Mouse (Mus musculus) MEL (cell line): Measurements from ENCODE around the gene Dand5. TPM values are rescaled to one million over a fixed set of nuclear protein-coding genes. Genes with fewer than 3 reads are reported as not detected.

ENCODE experiments used
- DNase-seq: peaks from one replicate; pipeline ENCODE4 v3.0.0; 2011; ENCODE audit warnings: low read depth, low spot score
- H3K27ac ChIP-seq: 2 replicates; pipeline ENCODE4 v1.5.1; 2012; ENCODE audit warnings: low read depth, mild to moderate bottlenecking, control low read depth, low read length, moderate library complexity; ENCODE audit not compliant: control insufficient read depth
- H3K27me3 ChIP-seq, 2 experiments: fragments of 150-350 bp in 1 of 2; sonication (generic) in 1 of 2; 2 replicates each; pipeline ENCODE4 v1.6.1; 2012; ENCODE audit warnings: low read length in 2 of 2, mild to moderate bottlenecking in 2 of 2, improper control_type of control experiment in 1 of 2, moderate library complexity in 1 of 2; ENCODE audit not compliant: insufficient read depth in 2 of 2, control insufficient read depth in 1 of 2
- H3K36me3 ChIP-seq, 2 experiments: 2 replicates each; pipeline ENCODE4 v1.6.1; 2012 to 2014; ENCODE audit warnings: low read length in 2 of 2, improper control_type of control experiment in 1 of 2, inconsistent platforms in 1 of 2, mild to moderate bottlenecking in 1 of 2; ENCODE audit not compliant: insufficient read depth in 2 of 2, control insufficient read depth in 1 of 2
- H3K4me1 ChIP-seq, 2 experiments: fragments of 150-350 bp in 1 of 2; sonication (generic) in 1 of 2; 2 replicates each; pipeline ENCODE4 v1.6.1; 2012; ENCODE audit warnings: low read length in 2 of 2, improper control_type of control experiment in 1 of 2, mild to moderate bottlenecking in 1 of 2; ENCODE audit not compliant: insufficient read depth in 2 of 2, control insufficient read depth in 1 of 2
- H3K4me3 ChIP-seq, 2 experiments: fragments of 150-350 bp in 1 of 2; sonication (generic) in 1 of 2; 2 replicates each; pipeline ENCODE4 v1.5.1; 2012; ENCODE audit warnings: low read depth in 2 of 2, low read length in 2 of 2, mild to moderate bottlenecking in 2 of 2, moderate library complexity in 2 of 2, control low read depth in 1 of 2, improper control_type of control experiment in 1 of 2; ENCODE audit not compliant: control insufficient read depth in 1 of 2, insufficient read depth in 1 of 2
- H3K79me2 ChIP-seq: 2 replicates; pipeline ENCODE4 v1.6.1; 2012; ENCODE audit warnings: mild to moderate bottlenecking, low read length, moderate library complexity; ENCODE audit not compliant: control insufficient read depth, poor library complexity, insufficient read depth
- H3K9ac ChIP-seq: 2 replicates; pipeline ENCODE4 v1.6.1; 2012; ENCODE audit warnings: low read depth, mild to moderate bottlenecking, control low read depth, low read length, moderate library complexity; ENCODE audit not compliant: control insufficient read depth, poor library complexity, severe bottlenecking
- H3K9me3 ChIP-seq: fragments of 150-350 bp; sonication (generic); replicated peaks from 2 replicates; pipeline ENCODE4 v1.6.1; 2012; ENCODE audit warnings: mild to moderate bottlenecking, low read length, improper control_type of control experiment, moderate library complexity; ENCODE audit not compliant: insufficient read depth
- ETS1 ChIP-seq: IDR thresholded peaks from 2 replicates; pipeline ENCODE4 v1.6.1; 2012; ENCODE audit warnings: low read depth, mild to moderate bottlenecking, inconsistent platforms, low read length, improper control_type of control experiment, moderate library complexity
- MAFK ChIP-seq: IDR thresholded peaks from 2 replicates; pipeline ENCODE4 v1.6.1; 2011; ENCODE audit warnings: low read depth, mild to moderate bottlenecking, low read length, improper control_type of control experiment, borderline replicate concordance
- MAX ChIP-seq: IDR thresholded peaks from 2 replicates; pipeline ENCODE4 v1.6.1; 2011; ENCODE audit warnings: low read length, improper control_type of control experiment
- MEF2A ChIP-seq: IDR thresholded peaks from 2 replicates; pipeline ENCODE4 v1.6.1; 2014; ENCODE audit warnings: low read depth, mild to moderate bottlenecking, inconsistent platforms, low read length, improper control_type of control experiment; ENCODE audit not compliant: poor library complexity, insufficient replicate concordance, severe bottlenecking; ENCODE audit errors: extremely low read depth
- MYB ChIP-seq: IDR thresholded peaks from 2 replicates; pipeline ENCODE4 v1.6.1; 2011; ENCODE audit warnings: mild to moderate bottlenecking, low read depth, low read length, improper control_type of control experiment
- NELFE ChIP-seq: IDR thresholded peaks from 2 replicates; pipeline ENCODE4 v1.6.1; 2011; ENCODE audit warnings: low read depth, low read length, improper control_type of control experiment
- POLR2AphosphoS2 ChIP-seq: IDR thresholded peaks from 2 replicates; pipeline ENCODE4 v1.6.1; 2011; ENCODE audit warnings: low read length, improper control_type of control experiment
- RCOR1 ChIP-seq: IDR thresholded peaks from 2 replicates; pipeline ENCODE4 v1.6.1; 2012; ENCODE audit warnings: low read depth, mild to moderate bottlenecking, inconsistent platforms, low read length, improper control_type of control experiment
- TBP ChIP-seq: IDR thresholded peaks from 2 replicates; pipeline ENCODE4 v1.8.0; 2011; ENCODE audit warnings: low read depth, low read length, improper control_type of control experiment
- UBTF ChIP-seq: IDR thresholded peaks from 2 replicates; pipeline ENCODE4 v1.6.1; 2012; ENCODE audit warnings: low read depth, mild to moderate bottlenecking, inconsistent platforms, low read length, improper control_type of control experiment, moderate library complexity, borderline replicate concordance; ENCODE audit not compliant: insufficient read depth
- USF1 ChIP-seq: IDR thresholded peaks from 2 replicates; pipeline ENCODE4 v1.6.1; 2014; ENCODE audit warnings: low read depth, mild to moderate bottlenecking, inconsistent platforms, low read length, improper control_type of control experiment, moderate library complexity
- USF2 ChIP-seq, 2 experiments: IDR thresholded peaks; 2 replicates each; pipeline ENCODE4 v1.6.1; 2011 to 2012; ENCODE audit warnings: improper control_type of control experiment in 2 of 2, low read length in 2 of 2, borderline replicate concordance in 1 of 2, inconsistent platforms in 1 of 2, low read depth in 1 of 2, mild to moderate bottlenecking in 1 of 2; ENCODE audit not compliant: insufficient read depth in 1 of 2
- ZMIZ1 ChIP-seq: IDR thresholded peaks from 2 replicates; pipeline ENCODE4 v1.6.1; 2012; ENCODE audit warnings: low read depth, mild to moderate bottlenecking, inconsistent platforms, low read length, improper control_type of control experiment, moderate library complexity
- ZNF384 ChIP-seq: IDR thresholded peaks from 2 replicates; pipeline ENCODE4 v1.6.1; 2012; ENCODE audit warnings: low read depth, mild to moderate bottlenecking, inconsistent platforms, low read length, improper control_type of control experiment
- polyA plus RNA-seq, 2 experiments: library from polyadenylated mRNA; stranded (reverse) in 1 of 2; unstranded in 1 of 2; fragments of >175 nt in 1 of 2; fragments of >200 nt in 1 of 2; gene quantifications; 2 replicates each; pipeline versions ENCODE4 v1.2.1 to v1.2.4; 2012; ENCODE audit warnings: low replicate concordance in 2 of 2, low read depth in 1 of 2; ENCODE audit not compliant: insufficient read length in 2 of 2, insufficient read depth in 1 of 2, missing spikeins in 1 of 2
- total RNA-seq: library from RNA; depleted of rRNA; stranded (reverse); fragments of 300-350 nt; gene quantifications from 2 replicates; pipeline ENCODE4 v1.2.3, GENCODE M21; 2012

Dand5 gene
- total and polyA plus RNA-seq, 3 experiments, result 1.7 to 2.2 TPM; not detected in 1

DNA sequence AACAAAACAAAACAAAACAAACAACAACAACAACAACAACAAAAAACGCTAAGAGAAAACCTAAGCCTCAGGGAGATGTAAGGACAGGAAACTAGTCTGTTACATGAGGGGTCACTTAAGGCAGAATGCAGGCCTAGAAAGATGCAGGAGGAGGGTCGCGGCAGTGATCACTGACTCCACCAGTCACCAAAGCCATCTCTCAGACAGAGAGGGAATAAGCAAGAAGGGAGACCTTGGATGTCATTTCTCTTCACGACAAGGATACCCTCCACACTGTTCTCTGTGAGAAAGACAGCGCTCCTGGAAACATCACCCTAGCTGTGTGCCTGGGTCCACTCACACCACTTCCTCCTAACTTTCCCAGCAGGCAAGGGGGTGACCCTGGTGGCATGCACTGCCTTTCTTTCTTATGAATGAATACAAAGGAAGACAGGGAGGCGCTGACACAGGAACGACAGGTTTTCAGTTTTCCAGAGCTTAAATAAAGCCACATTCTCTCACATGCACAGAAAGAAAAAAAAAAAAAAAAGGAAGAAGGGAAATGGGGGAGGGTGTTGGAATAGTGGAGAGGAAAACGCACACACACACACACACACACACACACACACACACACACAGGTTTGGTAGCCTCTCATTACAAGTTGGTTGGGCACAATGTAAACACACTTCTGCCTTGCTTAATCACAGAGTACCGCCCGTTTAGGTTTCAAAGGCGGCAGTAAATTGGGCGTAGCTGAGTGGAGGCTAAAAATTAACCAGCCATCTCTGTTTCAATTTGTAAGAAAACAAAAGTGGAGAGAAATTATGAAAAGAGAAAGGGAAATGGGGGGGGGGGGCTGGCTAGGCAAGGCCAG, 52.3 kb downstream of the Dand5 start:
- Histone ChIP-seq H3K9me3 (no peaks in the 10 kb centered on the region), H3K27ac (no peak overlapping the region), H3K27me3 (no peaks in the 10 kb centered on the region), H3K36me3 (peaks cover 0 to 7% of the 10 kb centered on the region in 2 experiments; a peak in 1 of 4 replicates), H3K4me3 (no peak overlapping the region), H3K9ac (no peak overlapping the region), H3K4me1 (no peaks in the 10 kb centered on the region), H3K79me2 (no peaks in the 10 kb centered on the region)
- DNase-seq, result no peak
- TF ChIP-seq ZNF384 (peak; percentile 76), MYB (no peak)

DNA sequence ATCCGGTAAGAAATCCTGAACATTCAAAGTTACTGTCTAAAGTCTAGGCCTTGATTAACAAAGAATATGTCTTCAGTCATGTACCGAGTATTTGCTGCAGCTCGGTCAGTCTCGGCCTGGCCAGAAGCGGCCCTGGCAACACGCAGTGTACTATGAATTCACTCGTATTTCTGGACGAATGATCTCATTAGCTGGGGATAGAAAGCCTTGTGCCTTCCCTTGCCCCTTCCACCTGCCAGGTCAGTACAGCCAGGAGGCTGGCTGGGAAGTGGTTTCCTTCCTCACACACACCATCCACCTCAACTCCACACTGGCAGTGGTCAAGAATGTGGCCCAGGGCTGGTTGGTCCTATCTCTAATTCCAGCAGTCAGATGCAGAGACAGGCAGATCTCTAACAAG, 53.3 kb downstream of the Dand5 start:
- no peak for TF ChIP-seq ZNF384
- TF ChIP-seq MEF2A, result no peak
- no peak for TF ChIP-seq POLR2AphosphoS2
- no peak for TF ChIP-seq UBTF
- TF ChIP-seq RCOR1, result no peak
- TF ChIP-seq USF2 (IDR thresholded peaks at IDR 0.05; ENCODE audit: borderline replicate concordance in 1 of 2, insufficient read depth in 1 of 2, low read depth in 1 of 2, low read length in 2 of 2), result no peak
- TF ChIP-seq MAX, result no peak
- TF ChIP-seq ETS1, result no peak
- no peak for TF ChIP-seq NELFE
- no peak for TF ChIP-seq USF1
- no peak for TF ChIP-seq ZMIZ1
- TF ChIP-seq MAFK, result no peak
- TF ChIP-seq TBP, result no peak
- Histone ChIP-seq H3K9ac (no peak overlapping the region), H3K4me1 (no peaks in the 10 kb centered on the region), H3K79me2 (no peaks in the 10 kb centered on the region), H3K27me3 (no peaks in the 10 kb centered on the region), H3K27ac (no peak overlapping the region), H3K9me3 (no peaks in the 10 kb centered on the region), H3K36me3 (peaks cover 0 to 7% of the 10 kb centered on the region in 2 experiments; a peak in 1 of 4 replicates), H3K4me3 (no peak overlapping the region)
- no peak for DNase-seq
